Mouse (Mus musculus): ENCODE data around the gene Ccdc65. TPM values are rescaled to one million over a fixed set of nuclear protein-coding genes. Genes with fewer than 3 reads are reported as not detected.
"Not testable (repeated sequence)": the region's sequence is repeated elsewhere in the genome, so short reads cannot be mapped to it uniquely, and the experiment has no call there.

Ccdc65 gene
- polyA plus RNA-seq, 1 experiment: not detected

- Histone ChIP-seq H3K27ac (replicated peaks; ENCODE audit: low read depth, low read length) (no peak overlapping the region), H3K4me3 (ENCODE audit: insufficient read depth, low read depth, low read length) (no peak overlapping the region), H3K4me1 (ENCODE audit: control insufficient read depth, insufficient read depth, insufficient read length, low read length) (no peaks in the 10 kb centered on the region)
Measured at GRCm38 (mm10) chr15:98742766-98743428, 34.9 kb downstream of the Ccdc65 start.

- H3K4me1 ChIP-seq (ENCODE audit: control insufficient read depth, insufficient read depth, insufficient read length, low read length); H3K4me3 ChIP-seq (ENCODE audit: insufficient read depth, low read depth, low read length); H3K27ac ChIP-seq (replicated peaks; ENCODE audit: low read depth, low read length): not testable (repeated sequence)
Measured at GRCm38 (mm10) chr15:98743863-98744262, 35.9 kb downstream of the Ccdc65 start.

- Histone ChIP-seq H3K27ac (replicated peaks; ENCODE audit: low read depth, low read length) (no peak overlapping the region), H3K4me3 (ENCODE audit: insufficient read depth, low read depth, low read length) (no peak overlapping the region), H3K4me1 (ENCODE audit: control insufficient read depth, insufficient read depth, insufficient read length, low read length) (no peaks in the 10 kb centered on the region)
Measured at GRCm38 (mm10) chr15:98746344-98746965, 38.4 kb downstream of the Ccdc65 start.

GRCm38 (mm10) chr15:98747296-98747695 is 39.3 kb downstream of the Ccdc65 start:
- Histone ChIP-seq H3K4me3 (ENCODE audit: insufficient read depth, low read depth, low read length) (no peak overlapping the region), H3K4me1 (ENCODE audit: control insufficient read depth, insufficient read depth, insufficient read length, low read length) (no peaks in the 10 kb centered on the region), H3K27ac (replicated peaks; ENCODE audit: low read depth, low read length) (no peak overlapping the region)

- H3K4me1 ChIP-seq (ENCODE audit: control insufficient read depth, insufficient read depth, insufficient read length, low read length): no peaks in the 10 kb centered on the region
- H3K27ac ChIP-seq (replicated peaks; ENCODE audit: low read depth, low read length): no peak overlapping the region
- H3K4me3 ChIP-seq (ENCODE audit: insufficient read depth, low read depth, low read length): no peak overlapping the region
Measured at GRCm38 (mm10) chr15:98749093-98749492, 41.1 kb downstream of the Ccdc65 start.

GRCm38 (mm10) chr15:98753021-98753423 is 45.0 kb downstream of the Ccdc65 start:
- Histone ChIP-seq H3K4me3 (ENCODE audit: insufficient read depth, low read depth, low read length) (no peak overlapping the region), H3K4me1 (ENCODE audit: control insufficient read depth, insufficient read depth, insufficient read length, low read length) (no peaks in the 10 kb centered on the region), H3K27ac (replicated peaks; ENCODE audit: low read depth, low read length) (no peak overlapping the region)

- Histone ChIP-seq H3K4me3 (ENCODE audit: insufficient read depth, low read depth, low read length) (no peak overlapping the region), H3K27ac (replicated peaks; ENCODE audit: low read depth, low read length) (no peak overlapping the region), H3K4me1 (ENCODE audit: control insufficient read depth, insufficient read depth, insufficient read length, low read length) (no peaks in the 10 kb centered on the region)
Measured at GRCm38 (mm10) chr15:98754125-98754524, 46.1 kb downstream of the Ccdc65 start.

- Histone ChIP-seq H3K27ac (replicated peaks; ENCODE audit: low read depth, low read length) (no peak overlapping the region), H3K4me1 (ENCODE audit: control insufficient read depth, insufficient read depth, insufficient read length, low read length) (0 out of 2 replicates have a peak, but pooled peaks cover 2% of the 10 kb centered on the region), H3K4me3 (ENCODE audit: insufficient read depth, low read depth, low read length) (peak overlapping the region; percentile 96)
Measured at GRCm38 (mm10) chr15:98762201-98762621, 54.2 kb downstream of the Ccdc65 start.

GRCm38 (mm10) chr15:98762670-98763529 is 54.9 kb downstream of the Ccdc65 start, which contains the start of gene Arf3:
Gene Arf3, minus strand, starts transcription at chr15:98763214.
- Histone ChIP-seq H3K4me1 (ENCODE audit: control insufficient read depth, insufficient read depth, insufficient read length, low read length) (0 out of 2 replicates have a peak, but pooled peaks cover 2% of the 10 kb centered on the region), H3K27ac (replicated peaks; ENCODE audit: low read depth, low read length) (no peak within 1 kb of the TSS; the same call in 1 of the 2 replicates), H3K4me3 (ENCODE audit: insufficient read depth, low read depth, low read length) (peak within 1 kb of the TSS; percentile 96)

- H3K4me3 ChIP-seq (ENCODE audit: insufficient read depth, low read depth, low read length): no peak overlapping the region
- H3K27ac ChIP-seq (replicated peaks; ENCODE audit: low read depth, low read length): no peak overlapping the region
- 0 out of 2 replicates have a peak, but pooled peaks cover 2% of the 10 kb centered on the region for H3K4me1 ChIP-seq (ENCODE audit: control insufficient read depth, insufficient read depth, insufficient read length, low read length)
Measured at GRCm38 (mm10) chr15:98765929-98766328, 57.9 kb downstream of the Ccdc65 start.

- Histone ChIP-seq H3K4me1 (ENCODE audit: control insufficient read depth, insufficient read depth, insufficient read length, low read length) (no peaks in the 10 kb centered on the region), H3K27ac (replicated peaks; ENCODE audit: low read depth, low read length) (no peak overlapping the region), H3K4me3 (ENCODE audit: insufficient read depth, low read depth, low read length) (no peak overlapping the region)
Measured at GRCm38 (mm10) chr15:98768259-98768658, 60.3 kb downstream of the Ccdc65 start.

GRCm38 (mm10) chr15:98771813-98772425 is 63.9 kb downstream of the Ccdc65 start:
- Histone ChIP-seq H3K4me3 (ENCODE audit: insufficient read depth, low read depth, low read length) (peak overlapping the region; percentile 48), H3K27ac (replicated peaks; ENCODE audit: low read depth, low read length) (no peak overlapping the region), H3K4me1 (ENCODE audit: control insufficient read depth, insufficient read depth, insufficient read length, low read length) (no peaks in the 10 kb centered on the region)

- peak overlapping the region; percentile 48 for H3K4me3 ChIP-seq (ENCODE audit: insufficient read depth, low read depth, low read length)
- no peak overlapping the region for H3K27ac ChIP-seq (replicated peaks; ENCODE audit: low read depth, low read length)
- no peaks in the 10 kb centered on the region for H3K4me1 ChIP-seq (ENCODE audit: control insufficient read depth, insufficient read depth, insufficient read length, low read length)
Measured at GRCm38 (mm10) chr15:98772511-98773211, 64.7 kb downstream of the Ccdc65 start.
